Mouse (Mus musculus) left cerebral cortex, adult 9 months (tissue): ENCODE results near the gene Dlgap3.

Experiments
- DNase-seq, 2 experiments: peaks; one replicate each; pipeline ENCODE4 v3.0.0; 2022; ENCODE audit warnings: low spot score in 2 of 2

Gene Dlgap3

DNA sequence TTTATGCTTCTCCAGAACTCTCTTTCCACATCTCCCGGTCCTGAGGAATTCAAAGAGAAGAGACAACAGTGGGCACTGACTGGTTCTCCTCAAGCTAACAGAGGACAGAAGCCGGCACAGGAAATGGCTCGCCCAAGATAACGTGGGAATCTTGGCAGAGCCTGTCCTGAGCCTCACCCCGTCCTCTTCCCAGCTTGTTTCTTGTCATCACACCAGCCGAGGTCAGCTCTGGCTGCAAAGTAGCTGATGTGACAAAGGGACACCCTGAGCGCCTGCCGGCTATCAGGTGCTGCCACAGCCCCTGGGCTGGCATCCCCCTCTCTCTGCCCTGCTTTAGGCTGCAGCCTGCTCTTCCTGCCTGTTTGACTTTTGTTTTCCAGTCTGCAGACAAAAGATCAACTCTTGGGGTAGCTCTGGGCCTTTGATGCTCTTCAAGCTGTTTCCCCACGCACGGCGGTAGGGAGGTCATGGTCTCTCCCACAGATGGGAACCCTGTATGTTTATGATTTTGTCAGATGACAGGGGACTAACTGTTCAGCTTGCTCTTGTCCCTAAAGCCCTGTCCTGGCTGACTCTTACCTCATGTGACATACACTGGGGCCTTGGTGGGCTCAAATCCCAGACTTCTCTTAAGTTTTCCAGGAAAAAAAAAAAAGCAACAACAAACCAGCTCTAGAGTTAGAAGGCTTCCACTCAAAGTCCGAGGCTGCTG lies 89.3 kb downstream of the Dlgap3 start:
- no peak for DNase-seq

DNA sequence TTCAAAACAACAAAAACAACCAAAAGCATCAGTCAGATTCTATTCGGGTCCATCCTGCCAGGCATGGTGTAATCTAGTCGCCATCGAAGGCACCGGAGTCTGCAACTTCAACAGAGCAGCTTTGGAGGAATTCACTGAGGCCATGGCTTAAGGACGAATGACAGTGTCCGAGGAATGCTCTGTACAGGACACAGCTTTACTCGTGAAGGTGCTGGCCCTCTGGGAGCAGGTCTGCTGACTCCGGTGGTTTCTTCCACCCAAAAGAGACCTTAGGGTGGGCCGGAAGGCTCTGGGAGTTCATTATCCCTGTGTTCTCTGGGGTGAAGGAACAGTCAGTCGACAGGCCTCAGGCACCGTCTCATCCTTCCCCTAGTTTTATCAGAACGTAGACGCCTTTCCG lies 92.6 kb downstream of the Dlgap3 start:
- DNase-seq: no peak

DNA sequence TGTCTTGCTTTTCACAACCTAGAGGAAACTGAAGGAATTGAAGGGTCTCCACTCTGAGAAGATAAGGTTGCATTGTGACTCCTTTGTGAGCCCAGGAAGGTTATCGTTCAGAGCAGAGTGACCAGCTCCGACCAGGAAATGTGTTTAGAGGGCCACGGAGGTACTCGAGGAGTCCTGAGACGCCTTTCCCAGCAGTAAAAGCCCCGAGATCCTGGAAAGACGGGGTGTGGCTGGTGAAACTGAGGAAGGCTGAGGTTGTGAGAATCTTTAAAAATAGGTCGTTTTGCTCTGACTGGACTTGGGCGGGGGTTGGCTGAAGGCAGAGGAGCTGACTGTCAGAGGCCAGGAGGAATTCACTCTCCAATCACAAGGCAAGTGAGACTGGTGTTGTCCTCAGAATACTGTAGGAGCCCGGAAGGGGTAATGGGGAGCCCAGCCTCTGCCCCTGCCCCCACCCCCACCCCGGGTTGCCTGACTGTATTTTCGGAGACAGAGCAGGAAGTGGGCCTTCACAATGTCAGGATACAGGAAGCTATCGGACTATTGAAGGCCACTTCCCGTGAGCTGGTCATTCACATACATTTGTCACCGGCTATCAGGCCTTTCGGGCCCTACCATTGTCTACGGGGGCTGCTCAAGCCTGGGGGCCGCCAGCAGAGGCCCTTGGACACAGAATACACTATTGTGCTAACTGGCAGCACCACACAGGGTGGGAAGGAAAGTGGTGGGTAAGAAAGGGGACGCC lies 94.6 kb downstream of the Dlgap3 start:
- DNase-seq: no peak

DNA sequence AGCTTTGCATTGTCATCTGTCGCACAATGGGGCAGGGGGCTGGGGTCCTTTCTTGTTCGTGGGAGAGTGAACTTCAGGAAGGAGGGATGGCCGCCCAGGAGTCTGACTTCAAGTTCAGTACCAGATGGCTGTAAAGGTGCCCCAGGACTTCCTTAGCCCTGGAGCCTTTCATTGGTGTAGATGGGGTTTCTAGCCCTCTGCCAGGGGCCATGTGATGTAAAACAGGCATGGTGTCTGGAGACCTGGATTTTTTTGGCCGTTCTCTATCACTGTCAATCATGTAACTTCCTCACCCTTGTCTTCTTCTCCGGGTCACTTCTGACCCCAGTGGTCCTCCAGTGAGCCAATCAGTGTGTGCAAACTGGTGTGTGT lies 95.2 kb downstream of the Dlgap3 start:
- DNase-seq: no peak

DNA sequence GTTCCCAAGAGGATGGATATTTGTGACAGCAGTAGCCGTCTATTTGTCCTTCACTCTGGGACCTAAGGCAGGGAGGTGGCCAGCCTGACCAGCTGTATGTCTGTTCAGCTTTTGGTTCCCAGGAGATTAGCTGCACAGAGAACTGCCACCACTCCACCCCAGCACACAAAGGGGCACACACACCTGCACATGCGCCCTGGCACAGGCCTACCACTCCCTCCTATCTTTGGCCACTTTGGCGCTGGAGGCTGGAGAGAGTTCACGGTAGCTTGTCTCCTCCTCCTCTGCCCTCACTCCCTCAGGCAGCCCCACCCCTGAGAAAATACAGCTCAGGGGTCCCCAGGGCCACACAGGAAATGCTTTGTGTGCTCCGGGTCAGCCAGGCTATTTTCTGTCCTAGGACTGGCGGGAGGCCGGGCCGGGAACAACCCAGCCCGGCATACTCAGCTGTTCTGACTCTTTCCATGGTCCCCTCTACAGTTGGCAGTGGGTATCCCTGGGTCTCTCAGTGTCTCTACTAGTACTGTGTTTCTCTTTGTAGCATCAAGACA lies 109.5 kb downstream of the Dlgap3 start:
- no peak for DNase-seq

DNA sequence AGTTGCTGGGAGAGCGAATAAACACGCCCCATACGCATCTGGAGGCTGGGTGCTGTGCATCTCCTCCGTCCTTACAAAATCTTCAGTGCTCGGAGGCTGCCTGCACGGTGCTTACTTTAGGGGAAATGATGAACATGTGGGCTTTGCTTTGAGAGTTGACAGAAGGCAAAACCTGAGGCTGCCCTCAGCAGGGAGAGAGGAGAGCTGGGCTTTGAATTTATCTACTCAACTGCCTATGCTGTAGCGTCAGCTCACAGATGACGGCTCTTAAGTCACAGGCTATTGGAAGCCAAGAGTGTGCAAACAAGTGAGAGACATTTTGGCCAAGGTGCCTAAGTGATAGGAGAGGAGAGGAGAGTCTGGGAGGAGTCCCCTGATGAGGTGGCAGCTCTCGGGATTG lies 110.2 kb downstream of the Dlgap3 start:
- DNase-seq: no peak
